Mouse (Mus musculus): ENCODE results near the gene Npm1. TPM values are rescaled to one million over a fixed set of nuclear protein-coding genes. Genes with fewer than 3 reads are reported as not detected.
A peak's percentile ranks its signal among the peaks of the same experiment; 100 is the strongest.

The Npm1 gene
- polyA plus RNA-seq, 1 experiment: 178 TPM

- Histone ChIP-seq H3K27ac (ENCODE audit: insufficient read depth, low read length) (no peak overlapping the region), H3K4me1 (ENCODE audit: control insufficient read depth, insufficient read depth, low read length) (no peaks in the 10 kb centered on the region), H3K4me3 (ENCODE audit: insufficient read depth, low read length) (peak overlapping the region; percentile 34)
- TF ChIP-seq CTCF (IDR thresholded peaks at IDR 0.05; ENCODE audit: extremely low read depth, insufficient read depth, low read length) (no peak), POLR2A (IDR thresholded peaks at IDR 0.05; ENCODE audit: extremely low read depth, insufficient read depth, low read length) (no peak)
These were observed 15.3 kb downstream of the Npm1 start for GRCm38 (mm10) chr11:33147572-33148337.

- Histone ChIP-seq H3K4me3 (ENCODE audit: insufficient read depth, low read length) (peak within 1 kb of the TSS; percentile 34), H3K27ac (ENCODE audit: insufficient read depth, low read length) (no peak within 1 kb of the TSS), H3K4me1 (ENCODE audit: control insufficient read depth, insufficient read depth, low read length) (no peaks in the 10 kb centered on the region)
- TF ChIP-seq CTCF (IDR thresholded peaks at IDR 0.05; ENCODE audit: extremely low read depth, insufficient read depth, low read length) (no peak), POLR2A (IDR thresholded peaks at IDR 0.05; ENCODE audit: extremely low read depth, insufficient read depth, low read length) (no peak)
These were observed 15.8 kb downstream of the Npm1 start, which contains the start of gene Fgf18 for GRCm38 (mm10) chr11:33147171-33147571. Fgf18 (minus strand) TSS chr11:33147400.

GRCm38 (mm10) chr11:33146651-33147131 lies 16.3 kb downstream of the Npm1 start:
- no peaks in the 10 kb centered on the region for H3K4me1 ChIP-seq (ENCODE audit: control insufficient read depth, insufficient read depth, low read length)
- no peak overlapping the region for H3K27ac ChIP-seq (ENCODE audit: insufficient read depth, low read length)
- H3K4me3 ChIP-seq (ENCODE audit: insufficient read depth, low read length): peak overlapping the region; percentile 34
- TF ChIP-seq POLR2A (IDR thresholded peaks at IDR 0.05; ENCODE audit: extremely low read depth, insufficient read depth, low read length) (no peak), CTCF (IDR thresholded peaks at IDR 0.05; ENCODE audit: extremely low read depth, insufficient read depth, low read length) (no peak)

GRCm38 (mm10) chr11:33146143-33146497 lies 16.9 kb downstream of the Npm1 start:
- Histone ChIP-seq H3K4me3 (ENCODE audit: insufficient read depth, low read length) (peak overlapping the region; percentile 34; the same call in 1 of the 2 replicates), H3K4me1 (ENCODE audit: control insufficient read depth, insufficient read depth, low read length) (no peaks in the 10 kb centered on the region), H3K27ac (ENCODE audit: insufficient read depth, low read length) (no peak overlapping the region)
- TF ChIP-seq POLR2A (IDR thresholded peaks at IDR 0.05; ENCODE audit: extremely low read depth, insufficient read depth, low read length) (no peak), CTCF (IDR thresholded peaks at IDR 0.05; ENCODE audit: extremely low read depth, insufficient read depth, low read length) (no peak)

GRCm38 (mm10) chr11:33145201-33146142 lies 17.5 kb downstream of the Npm1 start:
- TF ChIP-seq POLR2A (IDR thresholded peaks at IDR 0.05; ENCODE audit: extremely low read depth, insufficient read depth, low read length) (no peak), CTCF (IDR thresholded peaks at IDR 0.05; ENCODE audit: extremely low read depth, insufficient read depth, low read length) (no peak)
- H3K4me1 ChIP-seq (ENCODE audit: control insufficient read depth, insufficient read depth, low read length): no peaks in the 10 kb centered on the region
- no peak overlapping the region for H3K4me3 ChIP-seq (ENCODE audit: insufficient read depth, low read length)
- H3K27ac ChIP-seq (ENCODE audit: insufficient read depth, low read length): no peak overlapping the region

DNA sequence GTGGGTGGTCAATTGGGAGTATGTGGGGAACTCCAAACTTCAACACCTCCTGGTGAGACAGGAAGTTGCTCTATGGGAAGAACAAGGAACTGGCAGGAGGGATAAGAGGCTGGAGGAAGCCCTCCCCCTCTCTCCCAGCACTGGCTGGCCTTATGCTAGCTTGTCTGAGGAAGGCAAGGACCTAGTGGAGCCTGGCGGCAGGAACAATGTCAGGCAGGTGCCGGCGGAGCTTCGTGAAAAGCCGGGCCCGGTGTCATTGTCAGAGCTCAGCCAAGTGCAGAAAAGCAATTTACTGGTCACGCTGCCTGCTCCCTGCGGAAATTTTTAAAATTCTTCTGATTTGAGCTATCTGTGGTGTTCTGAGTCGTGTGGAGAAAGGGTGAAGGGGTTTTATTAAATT lies 19.1 kb downstream of the Npm1 start:
- H3K4me1 ChIP-seq (ENCODE audit: control insufficient read depth, insufficient read depth, low read length): no peaks in the 10 kb centered on the region
- no peak overlapping the region for H3K4me3 ChIP-seq (ENCODE audit: insufficient read depth, low read length)
- no peak for TF ChIP-seq POLR2A (IDR thresholded peaks at IDR 0.05; ENCODE audit: extremely low read depth, insufficient read depth, low read length)
- TF ChIP-seq CTCF (IDR thresholded peaks at IDR 0.05; ENCODE audit: extremely low read depth, insufficient read depth, low read length): no peak
- H3K27ac ChIP-seq (ENCODE audit: insufficient read depth, low read length): no peak overlapping the region

- TF ChIP-seq CTCF (IDR thresholded peaks at IDR 0.05; ENCODE audit: extremely low read depth, insufficient read depth, low read length): no peak
- TF ChIP-seq POLR2A (IDR thresholded peaks at IDR 0.05; ENCODE audit: extremely low read depth, insufficient read depth, low read length): no peak
- no peak overlapping the region for H3K27ac ChIP-seq (ENCODE audit: insufficient read depth, low read length)
- no peak overlapping the region for H3K4me3 ChIP-seq (ENCODE audit: insufficient read depth, low read length)
- no peaks in the 10 kb centered on the region for H3K4me1 ChIP-seq (ENCODE audit: control insufficient read depth, insufficient read depth, low read length)
These were observed 20.2 kb downstream of the Npm1 start for GRCm38 (mm10) chr11:33142801-33143200.

GRCm38 (mm10) chr11:33140111-33140460 lies 22.9 kb downstream of the Npm1 start:
- no peak for TF ChIP-seq CTCF (IDR thresholded peaks at IDR 0.05; ENCODE audit: extremely low read depth, insufficient read depth, low read length)
- TF ChIP-seq POLR2A (IDR thresholded peaks at IDR 0.05; ENCODE audit: extremely low read depth, insufficient read depth, low read length): no peak
- no peaks in the 10 kb centered on the region for H3K4me1 ChIP-seq (ENCODE audit: control insufficient read depth, insufficient read depth, low read length)
- no peak overlapping the region for H3K27ac ChIP-seq (ENCODE audit: insufficient read depth, low read length)
- no peak overlapping the region for H3K4me3 ChIP-seq (ENCODE audit: insufficient read depth, low read length)

- Histone ChIP-seq H3K4me3 (ENCODE audit: insufficient read depth, low read length) (no peak overlapping the region), H3K4me1 (ENCODE audit: control insufficient read depth, insufficient read depth, low read length) (no peaks in the 10 kb centered on the region), H3K27ac (ENCODE audit: insufficient read depth, low read length) (no peak overlapping the region)
- TF ChIP-seq POLR2A (IDR thresholded peaks at IDR 0.05; ENCODE audit: extremely low read depth, insufficient read depth, low read length) (no peak), CTCF (IDR thresholded peaks at IDR 0.05; ENCODE audit: extremely low read depth, insufficient read depth, low read length) (no peak)
These were observed 23.4 kb downstream of the Npm1 start for GRCm38 (mm10) chr11:33139458-33140110.
